Mouse (Mus musculus): ENCODE results near the gene Kctd15. TPM values are rescaled to one million over a fixed set of nuclear protein-coding genes. Genes with fewer than 3 reads are reported as not detected.

Kctd15 gene
- polyA plus RNA-seq (2012; fragmentation: generic; extraction: Trizol) = 29.2 TPM

DNA sequence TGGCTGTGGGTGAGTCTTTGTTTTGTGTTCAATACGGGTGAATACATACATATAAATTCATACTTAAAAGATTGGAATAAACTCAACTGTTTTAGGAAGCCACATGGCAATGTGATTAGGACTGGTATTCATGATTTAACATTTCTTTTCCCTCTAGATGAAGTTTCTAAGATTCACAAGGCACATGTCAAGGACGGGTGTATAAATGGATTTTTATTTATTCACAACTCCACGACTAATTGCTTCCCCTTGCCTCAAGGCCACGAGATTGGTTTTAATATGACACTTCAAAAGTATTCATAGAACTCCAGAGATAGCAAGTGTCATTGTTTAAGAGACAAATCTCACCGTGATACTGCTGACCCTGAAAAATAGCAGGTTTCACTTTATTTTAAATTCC, at the start of gene Kctd15:
Kctd15 (minus strand) TSS at position 101 of the 400 bp plus-strand sequence.
- Histone ChIP-seq H3K36me3 (ENCODE audit: control insufficient read depth, insufficient read depth) (no peaks in the 10 kb centered on the region), H3K79me2 (ENCODE audit: control insufficient read depth, insufficient read depth) (peaks cover 6% of the 10 kb centered on the region), H3ac (ENCODE audit: control insufficient read depth, insufficient read length) (peak within 1 kb of the TSS; percentile 98), H3K27me3 (ENCODE audit: control insufficient read depth, insufficient read depth, insufficient read length) (peaks cover 34% of the 10 kb centered on the region), H3K4me3 (peak within 1 kb of the TSS; percentile 75), H3K4me2 (ENCODE audit: low read depth) (peak within 1 kb of the TSS; percentile 48)
- TF ChIP-seq TCF3 (IDR thresholded peaks at IDR 0.05; ENCODE audit: insufficient read length, low read depth) (no peak), CEBPB (IDR thresholded peaks at IDR 0.05; ENCODE audit: insufficient read depth, poor library complexity, severe bottlenecking) (no peak), E2F4 (IDR thresholded peaks at IDR 0.05; ENCODE audit: insufficient read depth) (no peak), POLR2AphosphoS2 (IDR thresholded peaks at IDR 0.05; ENCODE audit: insufficient read length, low read depth) (no peak), REST (IDR thresholded peaks at IDR 0.05; ENCODE audit: insufficient read depth, insufficient read length) (no peak), MYOG (IDR thresholded peaks at IDR 0.05; ENCODE audit: control insufficient read depth in 1 of 3, insufficient read depth in 1 of 3, insufficient read length in 2 of 3, low read depth in 2 of 3) (no peak), USF1 (IDR thresholded peaks at IDR 0.05; ENCODE audit: low read depth) (no peak), SRF (IDR thresholded peaks at IDR 0.05; ENCODE audit: control insufficient read depth, insufficient read length, low read depth) (no peak), TCF12 (IDR thresholded peaks at IDR 0.05; ENCODE audit: insufficient read depth, poor library complexity, severe bottlenecking) (no peak), POLR2A (IDR thresholded peaks at IDR 0.05; ENCODE audit: insufficient read length, low read depth) (no peak), MYOD1 (IDR thresholded peaks at IDR 0.05; ENCODE audit: control insufficient read depth in 1 of 3, insufficient read length in 2 of 3, low read depth in 2 of 3) (no peak), MAX (IDR thresholded peaks at IDR 0.05; ENCODE audit: low read depth) (no peak)

DNA sequence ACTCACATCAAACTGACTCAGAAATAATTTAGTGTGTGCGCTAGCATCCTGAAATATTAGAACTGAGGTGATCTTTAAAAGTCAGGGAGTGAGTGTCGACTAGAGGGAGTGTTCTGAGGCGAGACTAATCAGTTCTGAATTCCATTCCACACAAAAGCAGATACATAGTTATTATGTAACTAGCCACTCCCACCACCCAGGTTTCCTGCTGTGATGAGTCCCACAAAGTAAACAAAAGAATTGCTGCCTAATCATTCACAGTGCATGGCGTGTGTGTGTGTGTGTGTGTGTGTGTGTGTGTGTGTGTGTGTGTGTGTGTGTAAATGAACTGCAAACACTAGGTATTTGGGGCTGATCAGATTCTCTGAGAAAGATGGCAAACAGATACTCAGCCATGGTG, 47.9 kb upstream of the Kctd15 start:
- H3ac ChIP-seq (ENCODE audit: control insufficient read depth, insufficient read length) = no peak overlapping the region
- H3K79me2 ChIP-seq (ENCODE audit: control insufficient read depth, insufficient read depth) = no peaks in the 10 kb centered on the region
- H3K4me2 ChIP-seq (ENCODE audit: low read depth) = no peak overlapping the region
- peaks cover 10% of the 10 kb centered on the region for H3K27me3 ChIP-seq (ENCODE audit: control insufficient read depth, insufficient read depth, insufficient read length)
- no peaks in the 10 kb centered on the region for H3K36me3 ChIP-seq (ENCODE audit: control insufficient read depth, insufficient read depth)
- TF ChIP-seq USF1 (IDR thresholded peaks at IDR 0.05; ENCODE audit: low read depth) (no peak), MYOG (IDR thresholded peaks at IDR 0.05; ENCODE audit: control insufficient read depth in 1 of 3, insufficient read depth in 1 of 3, insufficient read length in 2 of 3, low read depth in 2 of 3) (no peak), POLR2A (IDR thresholded peaks at IDR 0.05; ENCODE audit: insufficient read length, low read depth) (no peak), REST (IDR thresholded peaks at IDR 0.05; ENCODE audit: insufficient read depth, insufficient read length) (no peak), SRF (IDR thresholded peaks at IDR 0.05; ENCODE audit: control insufficient read depth, insufficient read length, low read depth) (no peak), MAX (IDR thresholded peaks at IDR 0.05; ENCODE audit: low read depth) (no peak)
- no peak overlapping the region for H3K4me3 ChIP-seq

DNA sequence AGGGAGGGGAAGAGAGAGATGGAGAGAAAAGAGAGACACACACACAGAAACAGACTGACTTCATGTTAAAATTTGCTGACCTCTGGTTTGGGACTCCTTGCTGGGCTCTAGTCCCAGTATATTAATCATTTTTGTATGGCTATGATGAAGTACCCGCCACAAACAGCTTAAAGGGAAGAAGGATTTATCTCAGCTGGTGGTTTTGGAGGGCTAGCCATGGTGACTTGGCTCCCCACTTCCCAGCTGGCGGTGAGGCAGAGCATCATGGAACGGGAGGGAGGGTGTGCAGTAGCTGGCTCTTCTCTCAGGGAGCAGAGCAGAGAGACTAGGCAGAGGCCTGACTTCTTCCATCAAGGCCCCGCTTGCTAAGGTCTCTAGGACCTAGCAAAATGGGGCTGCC, 46.9 kb upstream of the Kctd15 start:
- Histone ChIP-seq H3K79me2 (ENCODE audit: control insufficient read depth, insufficient read depth) (no peaks in the 10 kb centered on the region), H3ac (ENCODE audit: control insufficient read depth, insufficient read length) (no peak overlapping the region), H3K4me3 (no peak overlapping the region), H3K36me3 (ENCODE audit: control insufficient read depth, insufficient read depth) (no peaks in the 10 kb centered on the region), H3K27me3 (ENCODE audit: control insufficient read depth, insufficient read depth, insufficient read length) (peaks cover 15% of the 10 kb centered on the region), H3K4me2 (ENCODE audit: low read depth) (no peak overlapping the region)
- TF ChIP-seq TCF12 (IDR thresholded peaks at IDR 0.05; ENCODE audit: insufficient read depth, poor library complexity, severe bottlenecking) = no peak
- TF ChIP-seq CEBPB (IDR thresholded peaks at IDR 0.05; ENCODE audit: insufficient read depth, poor library complexity, severe bottlenecking) = no peak
- no peak for TF ChIP-seq POLR2AphosphoS2 (IDR thresholded peaks at IDR 0.05; ENCODE audit: insufficient read length, low read depth)
- TF ChIP-seq MAX (IDR thresholded peaks at IDR 0.05; ENCODE audit: low read depth) = no peak
- no peak for TF ChIP-seq E2F4 (IDR thresholded peaks at IDR 0.05; ENCODE audit: insufficient read depth)
- TF ChIP-seq SRF (IDR thresholded peaks at IDR 0.05; ENCODE audit: control insufficient read depth, insufficient read length, low read depth) = no peak
- no peak for TF ChIP-seq USF1 (IDR thresholded peaks at IDR 0.05; ENCODE audit: low read depth)
- TF ChIP-seq TCF3 (IDR thresholded peaks at IDR 0.05; ENCODE audit: insufficient read length, low read depth) = no peak
- no peak for TF ChIP-seq POLR2A (IDR thresholded peaks at IDR 0.05; ENCODE audit: insufficient read length, low read depth)
- TF ChIP-seq MYOD1 (IDR thresholded peaks at IDR 0.05; ENCODE audit: control insufficient read depth in 1 of 3, insufficient read length in 2 of 3, low read depth in 2 of 3) = no peak
- TF ChIP-seq MYOG (IDR thresholded peaks at IDR 0.05; ENCODE audit: control insufficient read depth in 1 of 3, insufficient read depth in 1 of 3, insufficient read length in 2 of 3, low read depth in 2 of 3) = no peak
- TF ChIP-seq REST (IDR thresholded peaks at IDR 0.05; ENCODE audit: insufficient read depth, insufficient read length) = no peak

DNA sequence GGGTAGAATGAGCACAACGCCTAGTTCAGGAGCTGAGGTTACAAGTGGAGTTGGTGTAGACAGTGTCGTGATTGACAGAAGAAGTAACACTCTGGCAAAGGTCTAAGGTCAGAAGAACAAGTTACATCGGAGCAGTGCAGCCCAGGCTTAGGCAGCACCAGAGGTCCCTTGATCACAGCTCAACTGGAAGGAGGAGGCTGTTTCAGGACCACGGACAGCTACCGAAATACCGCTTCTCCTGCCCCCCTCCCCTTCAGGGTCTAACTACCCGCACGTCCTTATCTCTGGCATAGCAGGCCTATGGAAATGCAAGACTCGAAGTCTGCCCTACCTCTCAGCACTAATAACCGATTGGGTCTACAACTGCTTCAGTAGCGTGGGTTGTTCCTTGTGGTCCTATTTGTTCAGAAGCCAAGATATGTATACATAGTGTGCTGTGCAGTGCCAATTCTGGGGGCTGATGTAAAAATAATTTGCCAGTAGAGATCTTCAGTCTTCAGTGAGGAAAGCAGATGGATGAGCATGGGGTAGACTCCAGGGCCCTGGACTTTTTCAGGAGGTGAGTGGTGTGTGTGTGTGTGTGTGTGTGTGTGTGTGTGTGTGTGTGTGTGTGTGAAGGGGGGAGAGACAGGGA, 46.3 kb upstream of the Kctd15 start:
- Histone ChIP-seq H3K27me3 (ENCODE audit: control insufficient read depth, insufficient read depth, insufficient read length) (peaks cover 15% of the 10 kb centered on the region), H3K4me3 (no peak overlapping the region), H3K4me2 (ENCODE audit: low read depth) (no peak overlapping the region), H3K79me2 (ENCODE audit: control insufficient read depth, insufficient read depth) (no peaks in the 10 kb centered on the region), H3K36me3 (ENCODE audit: control insufficient read depth, insufficient read depth) (no peaks in the 10 kb centered on the region), H3ac (ENCODE audit: control insufficient read depth, insufficient read length) (no peak overlapping the region)
- TF ChIP-seq TCF12 (IDR thresholded peaks at IDR 0.05; ENCODE audit: insufficient read depth, poor library complexity, severe bottlenecking) (no peak), REST (IDR thresholded peaks at IDR 0.05; ENCODE audit: insufficient read depth, insufficient read length) (peak; percentile 93), SRF (IDR thresholded peaks at IDR 0.05; ENCODE audit: control insufficient read depth, insufficient read length, low read depth) (no peak), MYOG (IDR thresholded peaks at IDR 0.05; ENCODE audit: control insufficient read depth in 1 of 3, insufficient read depth in 1 of 3, insufficient read length in 2 of 3, low read depth in 2 of 3) (no peak)

DNA sequence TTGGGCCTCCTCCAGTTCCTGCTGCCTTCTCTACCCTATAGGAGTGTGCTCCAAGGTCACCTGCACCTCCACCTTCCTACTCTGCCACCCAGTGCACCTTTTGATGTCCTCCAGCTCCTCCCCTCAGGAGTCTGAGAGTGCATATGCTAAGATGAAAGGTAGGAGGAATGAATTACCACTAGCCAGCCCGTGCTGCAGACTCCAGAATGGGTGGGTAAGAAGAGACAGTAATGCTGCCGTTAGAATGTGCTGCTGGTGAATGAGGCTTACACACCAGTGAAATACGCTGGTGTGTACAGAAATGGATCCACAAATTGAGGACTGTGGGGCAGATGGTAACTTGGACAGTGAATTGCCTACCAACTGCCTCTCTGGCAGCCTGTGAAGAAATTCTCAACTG, 43.4 kb upstream of the Kctd15 start:
- TF ChIP-seq CEBPB (IDR thresholded peaks at IDR 0.05; ENCODE audit: insufficient read depth, poor library complexity, severe bottlenecking) = no peak
- TF ChIP-seq POLR2A (IDR thresholded peaks at IDR 0.05; ENCODE audit: insufficient read length, low read depth) = no peak
- TF ChIP-seq SRF (IDR thresholded peaks at IDR 0.05; ENCODE audit: control insufficient read depth, insufficient read length, low read depth) = no peak
- TF ChIP-seq REST (IDR thresholded peaks at IDR 0.05; ENCODE audit: insufficient read depth, insufficient read length) = no peak
- no peak for TF ChIP-seq MAX (IDR thresholded peaks at IDR 0.05; ENCODE audit: low read depth)
- TF ChIP-seq POLR2AphosphoS2 (IDR thresholded peaks at IDR 0.05; ENCODE audit: insufficient read length, low read depth) = no peak
- no peak for TF ChIP-seq TCF3 (IDR thresholded peaks at IDR 0.05; ENCODE audit: insufficient read length, low read depth)
- no peak for TF ChIP-seq MYOD1 (IDR thresholded peaks at IDR 0.05; ENCODE audit: control insufficient read depth in 1 of 3, insufficient read length in 2 of 3, low read depth in 2 of 3)
- TF ChIP-seq E2F4 (IDR thresholded peaks at IDR 0.05; ENCODE audit: insufficient read depth) = no peak
- TF ChIP-seq USF1 (IDR thresholded peaks at IDR 0.05; ENCODE audit: low read depth) = no peak
- TF ChIP-seq MYOG (IDR thresholded peaks at IDR 0.05; ENCODE audit: control insufficient read depth in 1 of 3, insufficient read depth in 1 of 3, insufficient read length in 2 of 3, low read depth in 2 of 3) = no peak
- TF ChIP-seq TCF12 (IDR thresholded peaks at IDR 0.05; ENCODE audit: insufficient read depth, poor library complexity, severe bottlenecking) = no peak
- H3K27me3 ChIP-seq (ENCODE audit: control insufficient read depth, insufficient read depth, insufficient read length) = peaks cover 35% of the 10 kb centered on the region
- H3K4me2 ChIP-seq (ENCODE audit: low read depth) = no peak overlapping the region
- H3ac ChIP-seq (ENCODE audit: control insufficient read depth, insufficient read length) = no peak overlapping the region
- H3K4me3 ChIP-seq = no peak overlapping the region
- H3K79me2 ChIP-seq (ENCODE audit: control insufficient read depth, insufficient read depth) = no peaks in the 10 kb centered on the region
- H3K36me3 ChIP-seq (ENCODE audit: control insufficient read depth, insufficient read depth) = no peaks in the 10 kb centered on the region

Data from myocyte (in vitro differentiated cells).